Mouse (Mus musculus) lung, postnatal 0 days (tissue): ENCODE measurements at regions not wholly inside any gene's neighbourhood (a gene's known extent, or its start where the extent isn't known, plus 50 kb on each side); places are given as distances from the start of the nearest gene placed in this dataset.

Experiments
- CTCF ChIP-seq: IDR thresholded peaks from 2 replicates; pipeline ENCODE4 v1.5.1; 2016; ENCODE audit warnings: antibody characterized with exemption, mild to moderate bottlenecking
- EP300 ChIP-seq: IDR thresholded peaks from 2 replicates; pipeline ENCODE4 v1.6.1; 2016; ENCODE audit warnings: antibody characterized with exemption, mild to moderate bottlenecking, control low read depth

- TF ChIP-seq CTCF = no peak
- no peak for TF ChIP-seq EP300
These were observed 171.7 kb upstream of the Smim15 start for GRCm38 (mm10) chr13:107872574-107872973.
